Mouse (Mus musculus) heart, postnatal 0 days (tissue): ENCODE data around the gene Tdrd7. TPM values are rescaled to one million over a fixed set of nuclear protein-coding genes. Genes with fewer than 3 reads are reported as not detected.

Experiments
- ATAC-seq: fragments of 200-750 bp; cut with Nextera tagmentation; 2 replicates; pipeline ENCODE4 v1.8.0; 2017; ENCODE audit warnings: low read depth, moderate number of reproducible peaks, moderate library complexity; ENCODE audit not compliant: insufficient read depth
- DNase-seq: peaks from one replicate; pipeline ENCODE4 v3.0.0-alpha.2; 2016; ENCODE audit warnings: low spot score
- H3K27ac ChIP-seq: fragments of 300-500 bp; sonication (generic); 2 replicates; pipeline ENCODE4 v1.5.1; 2014; ENCODE audit warnings: low read depth, mild to moderate bottlenecking
- H3K27me3 ChIP-seq: fragments of 300-500 bp; sonication (generic); 2 replicates; pipeline ENCODE4 v1.6.1; 2014; ENCODE audit warnings: low read length, mixed read lengths; ENCODE audit not compliant: control insufficient read depth, insufficient read depth
- H3K36me3 ChIP-seq: fragments of 300-500 bp; sonication (generic); replicated peaks from 2 replicates; pipeline ENCODE4 v1.6.1; 2014; ENCODE audit warnings: low read length, mixed read lengths; ENCODE audit not compliant: control insufficient read depth, insufficient read depth
- H3K4me1 ChIP-seq: fragments of 300-500 bp; sonication (generic); 2 replicates; pipeline ENCODE4 v1.6.1; 2014; ENCODE audit warnings: antibody characterized with exemption; ENCODE audit not compliant: control insufficient read depth, insufficient read depth
- H3K4me2 ChIP-seq: fragments of 300-500 bp; sonication (generic); 2 replicates; pipeline ENCODE4 v1.6.1; 2014; ENCODE audit warnings: low read depth, mild to moderate bottlenecking, low read length, moderate library complexity
- H3K4me3 ChIP-seq: fragments of 300-500 bp; sonication (generic); 2 replicates; pipeline ENCODE4 v1.5.1; 2014; ENCODE audit warnings: low read depth, low read length
- H3K9ac ChIP-seq: fragments of 300-500 bp; sonication (generic); replicated peaks from 2 replicates; pipeline ENCODE4 v1.6.1; 2014; ENCODE audit warnings: low read depth, low read length, mixed read lengths
- H3K9me3 ChIP-seq: fragments of 300-500 bp; sonication (generic); replicated peaks from 2 replicates; pipeline ENCODE4 v1.6.1; 2016; ENCODE audit warnings: low read length; ENCODE audit not compliant: control insufficient read depth
- CTCF ChIP-seq: IDR thresholded peaks from 2 replicates; pipeline ENCODE4 v1.5.1; 2016; ENCODE audit warnings: antibody characterized with exemption, control low read depth, low read depth
- EP300 ChIP-seq: IDR thresholded peaks from 2 replicates; pipeline ENCODE4 v1.6.1; 2016; ENCODE audit warnings: antibody characterized with exemption, low read depth
- WGBS: fragments of 180-500 bp; shearing (Covaris S2); extraction: QIAGEN DNeasy Blood & Tissue Kit; methylation state at CpG from one replicate; pipeline ENCODE4 v1.1.7; 2014; 5-methylcytosine and 5-hydroxymethylcytosine counted together
- polyA plus RNA-seq: library from polyadenylated mRNA; unstranded; fragments of >200 nt; fragmentation: Nextera tagmentation; extraction: Ambion mirVana; gene quantifications from 2 replicates; pipeline ENCODE4 v1.2.1, GENCODE M21; 2015
- total RNA-seq: library from RNA; depleted of rRNA; stranded (reverse); fragments of >200 nt; gene quantifications from 2 replicates; pipeline ENCODE4 v1.2.3, GENCODE M21; 2014; ENCODE audit warnings: low replicate concordance

Gene Tdrd7
- total and polyA plus RNA-seq, 2 experiments from 2014 or later, result 17.3 to 45.8 TPM

DNA sequence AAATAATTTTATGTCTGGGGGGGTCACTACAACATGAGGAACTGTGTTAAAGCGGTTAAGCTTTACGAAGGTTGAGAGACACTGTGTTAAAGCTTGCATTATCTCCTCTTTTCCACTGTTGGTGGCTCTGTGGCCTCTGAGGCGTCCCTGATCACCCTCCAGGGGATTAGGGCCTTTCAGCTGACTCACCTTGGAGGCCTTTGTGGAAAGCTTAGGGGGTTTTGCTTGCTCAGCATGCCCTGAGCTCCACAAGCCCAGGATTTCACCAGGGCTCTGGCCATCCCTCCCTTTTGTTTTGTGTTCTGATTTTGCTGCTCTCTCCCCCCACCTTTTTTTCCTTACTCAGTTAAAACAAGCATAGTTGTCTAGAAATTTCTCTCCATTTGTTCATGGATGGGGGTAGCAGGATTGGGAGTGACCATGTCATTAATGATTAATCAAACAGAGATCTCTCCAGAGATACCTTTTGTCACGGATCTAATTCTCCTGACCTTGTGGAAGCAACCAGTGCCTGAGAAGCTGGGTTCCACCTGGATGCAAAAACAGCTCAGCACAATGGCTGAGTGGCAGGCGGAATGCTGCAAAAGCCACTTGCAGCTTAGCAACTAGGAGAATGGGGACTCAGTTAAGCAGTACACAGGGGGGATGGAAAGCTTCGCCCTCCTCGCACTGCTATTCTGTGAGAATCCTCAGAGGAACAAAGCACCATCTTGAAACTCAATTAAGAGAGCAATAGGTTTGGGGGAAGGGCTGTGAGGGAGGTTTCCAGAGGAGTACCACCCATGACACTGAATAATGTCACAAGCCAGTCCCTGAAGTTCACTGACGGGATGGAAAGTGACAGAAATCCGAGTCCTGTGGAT, 2.6 kb downstream of the Tdrd7 start:
- Histone ChIP-seq H3K4me3 (peak overlapping the region; percentile 3; the same call in 1 of the 2 replicates), H3K27me3 (no peaks in the 10 kb centered on the region), H3K9me3 (no peaks in the 10 kb centered on the region), H3K4me2 (peak overlapping the region; percentile 19; the same call in 1 of the 2 replicates), H3K9ac (no peak overlapping the region), H3K27ac (peak overlapping the region; percentile 73), H3K4me1 (peaks cover 26% of the 10 kb centered on the region), H3K36me3 (no peaks in the 10 kb centered on the region)
- TF ChIP-seq EP300, result no peak
- no peak for TF ChIP-seq CTCF
- ATAC-seq, result no peak
- 64% methylated on average over 9 of the region's 9 CpGs for WGBS
- DNase-seq, result no peak

DNA sequence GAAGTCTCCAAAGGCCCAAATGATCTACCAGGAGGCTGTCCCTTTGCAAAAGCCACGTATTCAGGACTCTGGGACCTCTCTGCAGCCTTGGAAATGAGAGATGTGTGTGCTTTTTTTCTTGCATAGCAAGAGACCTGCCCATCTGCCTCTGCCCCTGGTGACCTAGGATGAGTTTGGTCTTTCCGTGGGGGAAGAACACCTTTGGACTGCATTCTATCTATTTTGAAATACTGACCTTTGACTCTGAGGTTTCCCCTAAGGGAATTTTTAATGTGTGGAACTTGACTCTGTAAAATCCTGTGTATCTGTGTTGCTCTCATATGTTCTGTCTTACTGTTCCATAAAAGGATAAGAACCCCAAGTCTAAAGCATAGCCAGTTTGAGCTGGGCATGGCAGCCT, 3.9 kb downstream of the Tdrd7 start:
- Histone ChIP-seq H3K4me3 (no peak overlapping the region), H3K36me3 (no peaks in the 10 kb centered on the region), H3K9ac (no peak overlapping the region), H3K27ac (peak overlapping the region; percentile 62; the same call in 1 of the 2 replicates), H3K9me3 (no peaks in the 10 kb centered on the region), H3K27me3 (no peaks in the 10 kb centered on the region), H3K4me1 (peaks cover 29% of the 10 kb centered on the region), H3K4me2 (peak overlapping the region; percentile 26; the same call in 1 of the 2 replicates)
- TF ChIP-seq CTCF, result no peak
- TF ChIP-seq EP300, result no peak
- no peak for ATAC-seq
- 73% methylated on average over 2 of the region's 2 CpGs for WGBS
- no peak for DNase-seq

DNA sequence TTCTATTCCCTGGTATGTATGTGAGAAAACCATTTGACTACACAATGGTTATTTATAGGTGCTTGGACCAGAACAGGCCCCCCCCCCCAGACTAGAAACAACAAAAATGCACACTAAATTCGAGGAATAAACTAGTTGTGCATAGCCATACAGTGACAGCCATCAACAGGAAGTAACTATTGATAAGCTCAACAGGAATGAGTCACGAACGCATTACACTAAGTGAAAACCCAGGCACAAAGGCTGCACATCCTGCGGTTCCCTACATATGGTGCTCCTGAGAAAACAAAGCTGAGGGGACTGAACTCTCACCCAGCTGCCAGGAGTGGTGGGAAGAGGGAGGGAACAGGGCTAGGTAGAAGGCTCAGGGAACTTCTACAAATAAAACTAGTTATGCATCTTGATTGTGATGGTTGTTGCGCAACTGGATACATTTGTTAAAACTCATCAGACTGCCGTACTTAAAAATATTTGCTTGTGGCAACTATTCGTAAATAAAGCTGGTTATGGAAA, 5.0 kb downstream of the Tdrd7 start:
- 61% methylated on average over 7 of the region's 7 CpGs for WGBS
- DNase-seq (no peak), ATAC-seq (no peak)
- Histone ChIP-seq H3K27me3 (no peaks in the 10 kb centered on the region), H3K9me3 (no peaks in the 10 kb centered on the region), H3K9ac (no peak overlapping the region), H3K4me2 (no peak overlapping the region), H3K4me1 (peaks cover 26% of the 10 kb centered on the region), H3K36me3 (no peaks in the 10 kb centered on the region), H3K4me3 (no peak overlapping the region), H3K27ac (peak overlapping the region; percentile 75)
- TF ChIP-seq EP300, result 0 out of 2 replicates have a peak, but pooled peaks have one; percentile 39
- TF ChIP-seq CTCF, result no peak

DNA sequence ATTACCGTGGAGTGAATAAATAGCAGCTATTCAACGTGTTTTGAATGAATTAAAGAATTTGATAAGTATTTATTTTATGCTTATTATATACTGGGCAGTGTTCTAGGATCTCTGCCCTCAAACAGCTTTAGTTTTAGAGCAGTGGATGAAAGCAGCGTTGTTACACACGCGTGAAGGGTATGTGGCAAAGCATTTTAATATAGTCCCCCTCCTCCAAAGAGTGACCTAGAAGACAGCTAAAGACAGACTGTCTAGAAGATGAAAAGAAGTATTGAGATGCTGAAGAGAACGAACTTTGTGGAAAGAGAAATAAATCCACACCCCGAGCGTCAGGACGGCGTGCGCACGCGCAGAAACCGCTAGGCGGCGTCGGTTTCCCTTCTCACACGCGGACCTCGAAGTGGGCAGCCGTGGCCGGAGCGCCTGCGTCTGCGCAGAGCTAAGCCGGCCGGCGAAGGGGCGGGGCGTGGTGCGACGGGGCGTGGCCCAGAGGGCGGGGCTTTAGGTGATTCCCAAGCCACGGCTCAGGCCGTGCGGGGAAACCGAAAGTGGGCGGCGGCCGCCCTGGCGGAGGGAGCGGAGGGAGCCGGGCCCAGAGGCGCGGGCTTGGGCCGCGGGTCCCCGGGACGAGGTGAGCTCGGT, 6.8 kb downstream of the Tdrd7 start:
- ATAC-seq (peak; percentile 99), DNase-seq (peak; percentile 90)
- peak overlapping the region; percentile 94 for H3K4me3 ChIP-seq
- TF ChIP-seq CTCF, result peak; percentile 77
- no peak for TF ChIP-seq EP300
- no peaks in the 10 kb centered on the region for H3K9me3 ChIP-seq
- peak overlapping the region; percentile 83 for H3K27ac ChIP-seq
- peak overlapping the region; percentile 88 for H3K4me2 ChIP-seq
- H3K27me3 ChIP-seq, result no peaks in the 10 kb centered on the region
- no peaks in the 10 kb centered on the region for H3K36me3 ChIP-seq
- peaks cover 14% of the 10 kb centered on the region; the same call in 1 of the 2 replicates for H3K4me1 ChIP-seq
- 2% methylated on average over 46 of the region's 51 CpGs for WGBS
- peak overlapping the region; percentile 92 for H3K9ac ChIP-seq

DNA sequence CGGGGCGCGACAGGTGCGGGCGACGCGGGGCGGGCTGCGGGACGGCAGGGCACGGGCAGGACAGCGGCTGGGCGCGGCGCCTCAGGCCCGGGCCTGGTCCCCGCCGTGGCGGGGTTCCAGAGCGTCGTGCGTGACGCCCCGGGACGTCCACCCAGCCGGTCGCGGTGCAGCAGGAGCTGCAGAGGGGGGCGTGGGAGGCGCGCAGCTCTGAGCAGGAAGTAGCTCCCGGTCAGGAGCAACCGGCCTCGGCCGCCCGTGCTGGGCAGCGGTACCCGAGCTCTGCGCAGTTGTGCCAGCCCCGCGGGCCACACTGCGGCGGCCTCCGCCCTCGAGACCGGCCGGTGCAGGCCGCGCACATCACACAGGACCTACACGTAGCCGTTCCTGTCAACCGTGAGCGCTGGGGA, 7.3 kb downstream of the Tdrd7 start:
- H3K4me3 ChIP-seq, result peak overlapping the region; percentile 94
- H3K9ac ChIP-seq, result peak overlapping the region; percentile 92
- no peaks in the 10 kb centered on the region for H3K9me3 ChIP-seq
- DNase-seq (peak; percentile 65), ATAC-seq (peak; percentile 73)
- H3K4me1 ChIP-seq, result peaks cover 11% of the 10 kb centered on the region; the same call in 1 of the 2 replicates
- H3K27me3 ChIP-seq, result no peaks in the 10 kb centered on the region
- H3K36me3 ChIP-seq, result no peaks in the 10 kb centered on the region
- peak overlapping the region; percentile 88 for H3K4me2 ChIP-seq
- TF ChIP-seq EP300 (no peak), CTCF (no peak)
- under 1% methylated on average over 35 of the region's 53 CpGs for WGBS
- peak overlapping the region; percentile 83 for H3K27ac ChIP-seq
